Mouse (Mus musculus): Measurements from ENCODE around the gene Btnl10. TPM values are rescaled to one million over a fixed set of nuclear protein-coding genes. Genes with fewer than 3 reads are reported as not detected.

Btnl10 gene
- polyA plus RNA-seq, 1 experiment from 2014 or later = not detected

GRCm38 (mm10) chr11:58914461-58915028, 3.2 kb upstream of the Btnl10 start:
- no peak for TF ChIP-seq EP300 (optimal IDR thresholded peaks at IDR 0.05)
- peak; percentile 83 for TF ChIP-seq CTCF (IDR thresholded peaks at IDR 0.05; ENCODE audit: low read depth)
- Histone ChIP-seq H3K27me3 (ENCODE audit: control insufficient read depth, insufficient read depth, low read length) (no peaks in the 10 kb centered on the region), H3K4me1 (replicated peaks; ENCODE audit: control insufficient read depth, insufficient read depth) (0 out of 2 replicates have a peak, but pooled peaks cover 3% of the 10 kb centered on the region), H3K36me3 (ENCODE audit: control insufficient read depth, insufficient read depth, low read length) (no peaks in the 10 kb centered on the region), H3K4me3 (ENCODE audit: low read depth, low read length) (peak overlapping the region; percentile 37), H3K27ac (replicated peaks) (no peak overlapping the region), H3K9ac (ENCODE audit: low read length) (peak overlapping the region; percentile 58), H3K4me2 (replicated peaks; ENCODE audit: low read depth) (peak overlapping the region; percentile 79), H3K9me3 (ENCODE audit: control insufficient read depth, low read length) (no peaks in the 10 kb centered on the region)
- DNase-seq (ENCODE audit: low spot score) (peak; percentile 37), ATAC-seq (ENCODE audit: low FRiP score, low TSS enrichment) (peak; percentile 56)
- 12% methylated on average over 17 of the region's 17 CpGs for WGBS

GRCm38 (mm10) chr11:58916879-58917744, 596 bp upstream of the Btnl10 start:
- Histone ChIP-seq H3K27ac (replicated peaks) (no peak overlapping the region), H3K27me3 (ENCODE audit: control insufficient read depth, insufficient read depth, low read length) (no peaks in the 10 kb centered on the region), H3K9me3 (ENCODE audit: control insufficient read depth, low read length) (no peaks in the 10 kb centered on the region), H3K9ac (ENCODE audit: low read length) (no peak overlapping the region), H3K4me1 (replicated peaks; ENCODE audit: control insufficient read depth, insufficient read depth) (0 out of 2 replicates have a peak, but pooled peaks cover 3% of the 10 kb centered on the region), H3K4me3 (ENCODE audit: low read depth, low read length) (no peak overlapping the region), H3K4me2 (replicated peaks; ENCODE audit: low read depth) (no peak overlapping the region), H3K36me3 (ENCODE audit: control insufficient read depth, insufficient read depth, low read length) (no peaks in the 10 kb centered on the region)
- 0 out of 2 replicates have a peak, but pooled peaks have one; percentile 14 for ATAC-seq (ENCODE audit: low FRiP score, low TSS enrichment)
- WGBS = 50% methylated on average over 14 of the region's 14 CpGs
- peak; percentile 49 for DNase-seq (ENCODE audit: low spot score)
- TF ChIP-seq CTCF (IDR thresholded peaks at IDR 0.05; ENCODE audit: low read depth) = peak; percentile 69
- no peak for TF ChIP-seq EP300 (optimal IDR thresholded peaks at IDR 0.05)

GRCm38 (mm10) chr11:58918759-58919158, 1.1 kb downstream of the Btnl10 start:
- no peaks in the 10 kb centered on the region for H3K36me3 ChIP-seq (ENCODE audit: control insufficient read depth, insufficient read depth, low read length)
- 0 out of 2 replicates have a peak, but pooled peaks cover 3% of the 10 kb centered on the region for H3K4me1 ChIP-seq (replicated peaks; ENCODE audit: control insufficient read depth, insufficient read depth)
- no peak overlapping the region for H3K27ac ChIP-seq (replicated peaks)
- H3K4me3 ChIP-seq (ENCODE audit: low read depth, low read length) = no peak overlapping the region
- no peak overlapping the region for H3K9ac ChIP-seq (ENCODE audit: low read length)
- WGBS = 62% methylated on average over 5 of the region's 5 CpGs
- ATAC-seq (ENCODE audit: low FRiP score, low TSS enrichment) (no peak), DNase-seq (ENCODE audit: low spot score) (no peak)
- no peaks in the 10 kb centered on the region for H3K27me3 ChIP-seq (ENCODE audit: control insufficient read depth, insufficient read depth, low read length)
- H3K9me3 ChIP-seq (ENCODE audit: control insufficient read depth, low read length) = no peaks in the 10 kb centered on the region
- TF ChIP-seq EP300 (optimal IDR thresholded peaks at IDR 0.05) (no peak), CTCF (IDR thresholded peaks at IDR 0.05; ENCODE audit: low read depth) (no peak)
- H3K4me2 ChIP-seq (replicated peaks; ENCODE audit: low read depth) = no peak overlapping the region

GRCm38 (mm10) chr11:58922420-58922819, 4.7 kb downstream of the Btnl10 start:
- Histone ChIP-seq H3K27ac (replicated peaks) (no peak overlapping the region), H3K27me3 (ENCODE audit: control insufficient read depth, insufficient read depth, low read length) (no peaks in the 10 kb centered on the region), H3K9me3 (ENCODE audit: control insufficient read depth, low read length) (no peaks in the 10 kb centered on the region), H3K4me3 (ENCODE audit: low read depth, low read length) (no peak overlapping the region), H3K9ac (ENCODE audit: low read length) (no peak overlapping the region), H3K4me2 (replicated peaks; ENCODE audit: low read depth) (no peak overlapping the region), H3K4me1 (replicated peaks; ENCODE audit: control insufficient read depth, insufficient read depth) (no peaks in the 10 kb centered on the region), H3K36me3 (ENCODE audit: control insufficient read depth, insufficient read depth, low read length) (no peaks in the 10 kb centered on the region)
- ATAC-seq (ENCODE audit: low FRiP score, low TSS enrichment) (no peak), DNase-seq (ENCODE audit: low spot score) (no peak)
- 80% methylated on average over 9 of the region's 9 CpGs for WGBS
- no peak for TF ChIP-seq EP300 (optimal IDR thresholded peaks at IDR 0.05)
- peak; percentile 10; the same call in 1 of the 2 replicates for TF ChIP-seq CTCF (IDR thresholded peaks at IDR 0.05; ENCODE audit: low read depth)

DNA sequence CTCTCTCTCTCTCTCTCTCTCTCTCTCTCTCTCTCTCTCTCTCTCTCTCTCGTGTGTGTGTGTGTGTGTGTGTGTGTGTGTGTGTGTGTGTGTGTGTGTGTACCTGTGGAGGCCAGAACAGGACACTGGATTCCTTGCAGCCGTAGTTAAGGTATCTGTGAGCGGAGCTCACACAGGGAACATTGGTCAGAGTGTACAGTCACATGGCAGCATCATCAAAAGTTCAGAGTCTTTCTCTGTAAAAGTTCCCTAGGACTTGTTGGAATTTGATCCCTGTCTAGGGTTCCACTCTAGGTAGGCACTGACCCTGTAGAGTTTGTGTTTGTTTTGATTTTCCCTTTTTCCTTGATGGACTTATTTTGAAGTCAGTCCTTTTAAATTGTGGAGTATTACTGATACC, 8.9 kb downstream of the Btnl10 start:
- no peak for TF ChIP-seq EP300 (optimal IDR thresholded peaks at IDR 0.05)
- no peak for TF ChIP-seq CTCF (IDR thresholded peaks at IDR 0.05; ENCODE audit: low read depth)

More for the DNA sequence above, 8.9 kb downstream of the Btnl10 start:
- H3K4me2 ChIP-seq (replicated peaks; ENCODE audit: low read depth) = no peak overlapping the region
- H3K36me3 ChIP-seq (ENCODE audit: control insufficient read depth, insufficient read depth, low read length) = no peaks in the 10 kb centered on the region; the same call in 1 of the 2 replicates
- no peaks in the 10 kb centered on the region for H3K27me3 ChIP-seq (ENCODE audit: control insufficient read depth, insufficient read depth, low read length)
- H3K4me1 ChIP-seq (replicated peaks; ENCODE audit: control insufficient read depth, insufficient read depth) = no peaks in the 10 kb centered on the region
- WGBS = 77% methylated on average over 2 of the region's 3 CpGs
- ATAC-seq (ENCODE audit: low FRiP score, low TSS enrichment) (no peak), DNase-seq (ENCODE audit: low spot score) (no peak)
- H3K4me3 ChIP-seq (ENCODE audit: low read depth, low read length) = no peak overlapping the region
- H3K9ac ChIP-seq (ENCODE audit: low read length) = no peak overlapping the region
- no peak overlapping the region for H3K27ac ChIP-seq (replicated peaks)
- no peaks in the 10 kb centered on the region for H3K9me3 ChIP-seq (ENCODE audit: control insufficient read depth, low read length)

Measured in stomach, postnatal 0 days (tissue).